Mouse (Mus musculus): ENCODE results near the gene Map3k3.

- TF ChIP-seq CTCF (IDR thresholded peaks at IDR 0.05; ENCODE audit: insufficient read depth, low read length) (no peak), POLR2A (IDR thresholded peaks at IDR 0.05; ENCODE audit: borderline replicate concordance, extremely low read depth, low read depth, low read length) (peak; percentile 91)
Measured at GRCm38 (mm10) chr11:106083708-106084701, at the start of gene Map3k3.

All from lung, adult 2 months (tissue).